Mouse (Mus musculus) natural killer cell, adult 2 months (primary cell): ENCODE measurements around the gene Thap7.
A peak's percentile ranks its signal among the peaks of the same experiment; 100 is the strongest.
"Not testable (repeated sequence)": the region's sequence is repeated elsewhere in the genome, so short reads cannot be mapped to it uniquely, and the experiment has no call there.

Experiments used
- DNase-seq, 2 experiments: peaks; one replicate each; pipeline ENCODE4 v3.0.0; 2022; ENCODE audit warnings: low spot score in 2 of 2

Thap7 gene

DNA sequence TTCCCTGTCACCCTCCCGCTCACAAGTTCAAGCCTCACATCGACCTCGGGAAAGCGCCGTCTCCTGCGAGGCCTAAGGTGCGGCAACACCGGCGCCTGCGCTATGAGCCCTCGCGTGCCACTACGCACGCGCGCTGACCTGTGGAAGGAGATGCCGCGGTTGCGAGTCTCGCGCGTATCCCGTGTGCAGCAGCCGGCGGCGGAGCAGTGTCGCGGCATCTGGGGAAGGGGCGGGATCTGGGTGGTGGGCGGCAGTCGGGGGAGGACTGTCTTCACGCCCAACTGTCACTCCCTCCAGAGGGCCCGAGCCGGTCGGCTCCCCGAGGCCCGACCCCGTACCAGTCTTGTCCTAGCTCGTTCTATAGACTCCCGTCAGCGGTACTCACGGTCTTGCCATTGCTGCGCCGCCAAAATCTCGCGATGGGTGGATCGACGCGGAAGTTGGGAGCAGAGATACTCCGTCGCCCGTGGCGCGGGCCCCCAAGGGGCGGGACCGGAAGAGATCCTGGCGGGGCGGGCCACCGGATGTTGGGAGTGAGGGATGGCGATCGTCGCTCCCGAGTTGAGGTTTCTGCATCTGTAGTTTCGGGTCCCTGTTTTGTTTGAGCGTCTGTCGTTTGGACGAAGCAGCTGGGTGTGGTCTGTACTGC, at the start of gene Thap7:
Gene Thap7 (minus strand): TSS at position 497 of the 649 bp plus-strand sequence.
- peak; percentile 94 to 96 for DNase-seq

DNA sequence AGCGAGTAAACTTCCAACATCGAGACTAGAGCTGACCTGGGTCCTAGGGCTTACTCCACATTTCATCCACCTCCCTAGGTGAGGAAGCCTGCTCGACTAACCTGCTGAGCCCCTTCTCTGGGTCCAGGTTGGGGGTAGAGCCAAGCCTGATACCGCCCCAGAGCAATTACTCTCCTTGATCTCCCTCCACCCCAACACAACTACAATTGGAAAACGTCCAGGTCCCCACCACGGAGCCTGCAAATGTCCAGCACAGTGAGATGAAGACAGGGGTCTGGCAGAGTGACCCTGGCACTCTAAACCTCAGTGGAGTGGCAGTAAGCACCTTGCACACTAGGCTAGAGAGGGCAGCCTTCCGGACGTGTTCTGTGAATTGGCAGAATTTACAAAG, 45.9 kb upstream of the Thap7 start:
- DNase-seq, result no peak

DNA sequence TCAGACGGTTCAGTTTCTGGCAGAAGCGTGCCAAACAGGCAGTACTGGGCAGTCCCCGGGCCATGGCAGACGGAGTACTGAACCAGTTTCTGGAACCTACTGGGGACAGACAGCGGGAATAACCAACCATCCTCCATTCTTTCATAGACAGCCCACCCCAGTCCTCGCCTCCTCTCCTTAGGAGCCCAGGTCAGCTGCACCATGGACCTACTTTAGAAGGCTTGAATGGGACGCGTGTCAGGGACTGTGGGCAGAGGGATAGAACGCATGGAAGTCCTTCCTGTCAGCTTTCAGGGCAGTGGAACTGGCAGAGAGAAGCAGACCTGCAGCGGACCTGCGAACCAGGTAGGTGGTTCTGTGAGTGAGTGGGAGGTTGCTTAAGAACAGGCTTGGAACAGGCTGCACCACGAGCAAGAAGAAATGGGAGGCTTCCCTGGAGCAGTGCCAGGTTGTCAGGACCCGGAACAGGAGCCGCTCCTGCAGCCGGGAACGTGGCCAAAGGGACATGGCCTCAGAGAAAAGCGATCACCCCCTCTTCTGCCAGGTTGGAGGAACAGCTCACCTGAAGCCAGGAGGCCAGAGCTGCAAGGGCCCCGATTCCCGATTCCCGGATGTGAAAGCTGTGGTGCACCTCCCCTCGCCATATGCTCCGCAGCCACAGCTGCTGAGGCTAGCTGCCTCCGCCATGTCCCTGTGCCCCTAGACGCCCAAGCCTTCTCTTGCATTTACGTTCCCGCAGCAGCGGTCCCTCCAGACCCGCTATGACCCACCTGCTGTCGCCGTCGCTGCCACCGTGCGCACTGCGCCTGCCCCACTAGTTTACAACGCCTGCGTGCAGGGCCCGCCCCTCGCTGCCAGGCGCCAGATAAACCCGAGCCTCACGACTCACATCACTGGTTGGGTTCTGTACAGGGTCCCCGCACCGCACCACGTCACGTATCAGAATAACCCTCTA, 45.2 kb upstream of the Thap7 start:
- no peak for DNase-seq

DNA sequence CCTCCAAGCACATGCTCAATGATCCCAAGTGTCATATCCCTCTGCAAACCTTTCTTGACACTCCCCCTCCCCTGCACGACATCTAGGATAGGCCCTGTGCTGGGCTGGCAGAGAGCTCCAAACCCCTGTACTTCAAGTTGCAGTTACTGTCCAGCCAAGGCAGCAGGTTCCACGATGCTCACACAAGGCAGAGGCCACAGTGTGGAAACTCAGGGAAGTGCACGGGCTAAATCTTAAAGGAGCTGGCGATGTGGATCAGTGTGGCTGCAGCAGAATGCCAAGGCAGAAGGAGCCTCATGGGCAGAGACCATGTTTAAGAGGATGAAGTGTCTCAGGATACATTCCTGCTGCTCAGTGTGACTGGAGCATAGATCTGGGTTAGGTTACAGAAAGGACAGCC, 35.2 kb upstream of the Thap7 start:
- DNase-seq, result no peak

GRCm38 (mm10) chr16:17564771-17565170, 33.8 kb upstream of the Thap7 start:
- DNase-seq, result no peak

GRCm38 (mm10) chr16:17564221-17564620, 33.3 kb upstream of the Thap7 start:
- DNase-seq, result no peak

GRCm38 (mm10) chr16:17563580-17563979, 32.6 kb upstream of the Thap7 start:
- DNase-seq, result no peak

- DNase-seq, result no peak
Measured at GRCm38 (mm10) chr16:17561751-17562208, 30.8 kb upstream of the Thap7 start, which contains the start of gene P2rx6. P2rx6 (plus strand) TSS chr16:17561885.

GRCm38 (mm10) chr16:17561128-17561750, 30.3 kb upstream of the Thap7 start, which contains the start of gene Lrrc74b:
Lrrc74b (minus strand) TSS chr16:17561247.
- no peak for DNase-seq

- no peak for DNase-seq
Measured at GRCm38 (mm10) chr16:17559396-17560027, 28.6 kb upstream of the Thap7 start.

GRCm38 (mm10) chr16:17558811-17559210, 27.9 kb upstream of the Thap7 start:
- no peak for DNase-seq

DNA sequence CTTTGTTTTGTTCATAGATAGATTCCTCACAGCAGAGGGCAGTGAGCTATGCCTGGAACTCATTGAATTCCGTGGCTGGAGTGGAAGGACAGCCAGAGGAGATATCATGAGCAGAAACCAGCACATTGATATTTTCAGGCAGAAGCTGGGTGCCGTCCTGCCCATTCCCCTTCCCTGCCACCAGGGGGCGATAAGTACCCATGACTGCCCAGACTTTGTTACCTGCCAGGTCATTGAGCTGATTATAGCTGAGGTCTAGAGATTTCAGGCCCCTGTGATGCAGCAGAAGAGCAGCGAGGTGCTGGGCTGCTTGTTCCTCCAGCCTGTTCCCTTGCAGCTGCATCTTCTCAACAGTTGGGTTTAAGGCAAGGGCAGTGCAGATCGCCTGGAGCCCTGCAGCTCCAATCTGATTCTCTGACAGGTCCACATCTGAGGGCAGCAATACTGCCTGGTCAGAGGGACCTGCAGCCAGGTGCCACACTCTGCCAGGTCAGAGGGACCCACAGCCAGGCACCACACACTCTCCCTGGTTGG, 27.1 kb upstream of the Thap7 start:
- DNase-seq, result peak; percentile 39 to 67

DNA sequence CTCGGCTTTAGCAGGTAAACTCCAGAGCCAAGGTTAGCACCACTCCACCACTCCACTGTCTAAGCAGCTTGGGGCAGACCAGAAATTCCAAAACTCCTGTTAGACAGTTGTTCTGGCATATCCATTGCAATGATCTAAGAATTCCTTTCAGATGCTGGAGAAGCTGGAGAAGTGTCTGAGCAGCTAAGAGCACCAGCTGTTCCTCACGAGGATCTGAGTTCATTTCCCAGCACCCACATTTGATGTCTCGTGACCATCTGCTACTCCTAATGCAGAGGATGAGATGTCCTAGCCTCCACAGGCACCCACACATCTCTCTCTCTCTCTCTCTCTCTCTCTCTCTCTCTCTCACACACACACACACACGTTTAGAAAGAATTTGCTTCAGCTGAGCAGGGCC, 26.0 kb upstream of the Thap7 start:
- no peak for DNase-seq

GRCm38 (mm10) chr16:17556180-17556579, 25.2 kb upstream of the Thap7 start:
- DNase-seq, result no peak

DNA sequence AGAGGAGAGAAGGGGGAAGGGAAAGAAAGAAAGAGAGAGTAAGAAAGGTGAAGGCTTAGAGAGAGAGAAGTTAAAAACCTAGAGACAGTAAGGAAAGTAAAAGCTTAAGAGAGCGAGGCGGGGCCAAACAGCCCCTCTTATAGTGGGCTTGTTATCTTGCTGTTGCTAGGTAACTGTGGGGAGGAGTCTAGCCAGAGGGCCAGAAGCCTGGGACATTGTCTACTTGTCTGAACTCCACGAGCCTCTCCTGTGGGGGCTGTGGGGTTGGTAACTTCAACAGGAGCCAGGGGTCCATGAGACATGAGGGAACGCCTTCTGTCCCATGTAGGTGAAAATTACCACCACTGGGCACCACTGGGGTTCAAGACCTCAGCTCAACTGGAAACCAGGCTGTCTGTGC, 23.8 kb upstream of the Thap7 start:
- DNase-seq, result not testable (repeated sequence)

DNA sequence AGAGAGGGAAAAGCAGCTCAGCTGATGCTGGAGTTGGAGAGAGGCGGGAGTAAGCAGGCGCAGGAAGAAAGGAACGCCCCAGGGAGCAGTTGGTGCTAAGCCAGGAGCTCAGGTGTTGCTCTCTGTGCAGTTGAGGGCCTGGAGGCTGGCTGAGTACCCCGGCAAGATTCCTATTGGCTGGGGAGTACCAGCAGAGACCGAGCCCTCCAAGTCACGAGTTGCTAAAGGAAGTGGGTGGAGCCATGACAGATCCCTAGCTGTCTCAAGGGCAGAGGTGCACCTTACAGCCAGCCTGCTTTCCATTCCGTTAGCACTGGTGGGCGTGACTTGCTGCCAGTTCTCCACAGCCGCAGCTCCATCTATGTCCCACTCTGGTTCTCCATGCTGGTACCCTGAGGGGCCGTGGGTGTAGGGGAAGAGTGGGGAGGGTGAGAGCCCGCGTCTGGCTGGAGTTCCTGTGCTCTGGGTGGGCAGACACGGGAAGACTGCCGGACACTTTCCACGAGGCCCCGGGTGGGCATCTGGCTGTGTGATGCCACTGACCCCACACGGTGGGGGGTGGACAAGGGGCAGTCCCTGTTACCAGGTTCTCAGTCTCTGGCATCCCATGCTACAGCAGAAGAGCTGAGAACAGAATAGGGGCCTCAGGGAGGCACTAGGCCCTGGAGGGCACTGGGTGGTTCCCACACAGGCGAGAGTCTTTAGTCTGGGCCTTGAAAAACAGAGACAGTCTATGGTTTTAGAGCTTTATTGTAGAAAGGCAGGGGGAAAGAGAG, 23.2 kb upstream of the Thap7 start:
- DNase-seq, result peak; percentile 47 to 70

DNA sequence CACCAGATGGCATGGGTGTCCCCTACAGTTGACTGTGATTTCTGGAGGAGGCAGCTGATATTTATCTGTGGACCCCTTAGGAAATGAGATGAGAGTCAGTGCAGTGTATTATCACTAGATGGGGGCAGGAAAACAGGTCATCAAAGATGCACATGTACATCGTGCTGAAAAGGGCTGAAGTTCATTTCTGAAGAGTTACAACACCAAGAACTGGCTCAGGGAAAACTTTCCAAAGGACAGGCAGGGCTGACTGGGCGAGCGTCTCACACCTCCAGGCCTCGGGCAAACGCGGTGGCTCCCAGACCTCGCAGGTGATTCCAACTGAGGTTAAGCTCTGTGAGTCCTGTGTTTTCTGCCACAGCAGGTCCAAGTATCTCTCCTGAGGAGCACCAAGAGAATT, 21.9 kb upstream of the Thap7 start:
- DNase-seq, result no peak

- DNase-seq, result no peak
Measured at GRCm38 (mm10) chr16:17542632-17543031, 11.7 kb upstream of the Thap7 start.

- DNase-seq, result peak in 1 of 2 experiments; percentile 27
Measured at GRCm38 (mm10) chr16:17536584-17536983, 5.6 kb upstream of the Thap7 start.

GRCm38 (mm10) chr16:17532676-17533329, 1.9 kb upstream of the Thap7 start:
- no peak for DNase-seq
